Mouse (Mus musculus): ENCODE results near the gene Gm21409.
"Not testable (repeated sequence)": the region's sequence is repeated elsewhere in the genome, so short reads cannot be mapped to it uniquely, and the experiment has no call there.

Gene Gm21409

DNA sequence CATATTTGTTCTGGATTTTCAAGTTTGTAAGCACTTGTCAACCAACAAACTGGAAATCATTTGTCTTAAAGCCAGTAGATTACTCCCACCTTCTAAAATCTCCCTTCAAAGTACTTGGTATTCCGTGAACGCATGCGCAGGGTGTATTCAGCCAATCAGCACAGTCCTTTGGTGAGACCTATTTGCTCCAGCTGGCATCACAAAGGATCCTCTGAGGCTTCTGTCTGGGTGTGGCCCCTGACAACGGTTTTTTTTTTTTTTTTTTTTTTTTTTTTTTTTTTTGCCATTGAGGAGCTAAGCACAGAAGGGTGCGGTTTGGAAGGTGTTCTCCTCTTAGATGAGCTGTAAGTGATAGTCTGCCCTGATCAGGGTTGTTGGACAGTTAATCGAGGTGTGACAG, at the start of gene Gm21409:
Gm21409 (plus strand) TSS at position 301 of the 400 bp plus-strand sequence.
- in situ Hi-C loops (cut with MboI): not testable (repeated sequence)
